Mouse (Mus musculus): Measurements from ENCODE around the gene Keap1. TPM values are rescaled to one million over a fixed set of nuclear protein-coding genes. Genes with fewer than 3 reads are reported as not detected.
A peak's percentile ranks its signal among the peaks of the same experiment; 100 is the strongest.
"Not testable (repeated sequence)": the region's sequence is repeated elsewhere in the genome, so short reads cannot be mapped to it uniquely, and the experiment has no call there.

Gene Keap1
- polyA plus RNA-seq, 1 experiment from 2014 or later = 65.2 TPM

DNA sequence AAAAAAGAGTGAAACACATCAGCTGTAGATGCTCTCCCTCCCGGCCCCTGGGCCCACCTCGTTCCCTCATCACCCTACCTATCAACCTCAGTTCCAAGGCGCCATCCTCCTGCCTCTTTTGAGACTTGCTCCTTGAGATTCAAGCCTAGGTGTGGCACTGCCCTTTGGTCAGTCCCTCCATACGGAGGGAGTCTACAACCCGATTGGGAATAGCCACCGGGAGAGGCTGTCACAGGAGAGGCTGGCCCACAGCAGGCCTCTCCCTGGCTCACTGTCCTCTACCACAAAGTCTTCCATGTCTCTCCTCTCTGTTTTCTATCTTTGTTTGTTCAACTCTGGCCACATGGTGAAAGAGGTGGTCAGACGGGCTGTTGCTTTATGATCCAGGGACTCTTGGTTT lies 27.5 kb downstream of the Keap1 start:
- no peaks in the 10 kb centered on the region for H3K9me3 ChIP-seq
- no peak overlapping the region for H3K4me2 ChIP-seq
- ATAC-seq (ENCODE audit: insufficient number of reproducible peaks, insufficient read depth, low FRiP score, low TSS enrichment, low read depth) = no peak
- H3K9ac ChIP-seq (replicated peaks) = no peak overlapping the region
- 79% methylated on average over 7 of the region's 7 CpGs for WGBS
- H3K36me3 ChIP-seq = no peaks in the 10 kb centered on the region; the same call in 1 of the 2 replicates
- no peak overlapping the region for H3K4me3 ChIP-seq (replicated peaks)
- no peaks in the 10 kb centered on the region; the same call in 1 of the 2 replicates for H3K27me3 ChIP-seq
- H3K4me1 ChIP-seq (replicated peaks) = 0 out of 2 replicates have a peak, but pooled peaks cover 2% of the 10 kb centered on the region
- no peak overlapping the region for H3K27ac ChIP-seq

DNA sequence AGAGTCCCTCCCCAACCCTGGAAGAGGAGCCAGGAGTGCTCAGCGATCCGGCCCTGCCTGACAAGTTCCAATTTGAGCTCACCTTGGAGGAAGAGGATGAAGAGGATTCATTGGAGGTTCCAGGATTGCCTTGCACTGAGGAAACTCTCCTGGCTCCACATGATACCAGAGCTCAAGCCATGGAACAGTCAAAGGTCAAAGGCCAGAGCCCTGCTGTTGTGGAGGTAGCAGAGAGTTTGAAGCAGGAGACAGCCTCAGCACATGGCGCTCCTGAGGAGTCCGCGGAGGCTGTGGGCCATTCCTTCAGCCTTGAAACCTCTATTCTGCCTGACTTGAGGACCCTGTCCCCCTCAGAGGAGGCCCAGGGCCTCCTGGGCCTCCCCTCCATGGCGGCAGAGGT lies 28.3 kb downstream of the Keap1 start:
- no peaks in the 10 kb centered on the region; the same call in 1 of the 2 replicates for H3K36me3 ChIP-seq
- no peak overlapping the region for H3K4me3 ChIP-seq (replicated peaks)
- H3K9me3 ChIP-seq = no peaks in the 10 kb centered on the region
- no peak overlapping the region for H3K4me2 ChIP-seq
- no peak overlapping the region for H3K9ac ChIP-seq (replicated peaks)
- H3K27ac ChIP-seq = no peak overlapping the region
- no peak for ATAC-seq (ENCODE audit: insufficient number of reproducible peaks, insufficient read depth, low FRiP score, low TSS enrichment, low read depth)
- no peaks in the 10 kb centered on the region for H3K27me3 ChIP-seq
- WGBS = 78% methylated on average over 6 of the region's 6 CpGs
- H3K4me1 ChIP-seq (replicated peaks) = 0 out of 2 replicates have a peak, but pooled peaks cover 2% of the 10 kb centered on the region

DNA sequence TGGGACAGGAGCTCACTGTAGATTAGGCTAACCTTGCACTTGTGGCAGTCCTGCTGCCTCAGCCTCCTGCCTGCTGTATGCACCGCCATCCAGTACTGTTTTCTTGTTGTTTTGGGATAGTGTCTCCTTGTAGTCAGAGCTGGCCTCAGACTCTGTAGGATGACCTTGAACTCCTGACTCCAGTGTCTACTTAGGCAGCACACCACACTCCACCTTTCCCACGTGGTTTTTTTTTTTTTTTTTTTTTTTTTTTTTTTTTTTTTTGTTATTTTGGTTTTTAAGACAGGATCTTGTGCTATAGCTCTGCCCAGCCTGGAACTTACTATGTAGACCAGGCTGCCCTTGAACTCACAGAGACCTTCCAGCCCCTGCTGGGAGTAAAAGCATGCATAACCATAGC lies 30.5 kb downstream of the Keap1 start:
- Histone ChIP-seq H3K9ac (replicated peaks) (no peak overlapping the region), H3K27me3 (no peaks in the 10 kb centered on the region), H3K27ac (no peak overlapping the region), H3K4me1 (replicated peaks) (peaks cover 12% of the 10 kb centered on the region; the same call in 1 of the 2 replicates), H3K9me3 (no peaks in the 10 kb centered on the region), H3K4me2 (no peak overlapping the region), H3K4me3 (replicated peaks) (no peak overlapping the region), H3K36me3 (no peaks in the 10 kb centered on the region; the same call in 1 of the 2 replicates)
- no peak for ATAC-seq (ENCODE audit: insufficient number of reproducible peaks, insufficient read depth, low FRiP score, low TSS enrichment, low read depth)
- 64% methylated on average over 2 of the region's 2 CpGs for WGBS

DNA sequence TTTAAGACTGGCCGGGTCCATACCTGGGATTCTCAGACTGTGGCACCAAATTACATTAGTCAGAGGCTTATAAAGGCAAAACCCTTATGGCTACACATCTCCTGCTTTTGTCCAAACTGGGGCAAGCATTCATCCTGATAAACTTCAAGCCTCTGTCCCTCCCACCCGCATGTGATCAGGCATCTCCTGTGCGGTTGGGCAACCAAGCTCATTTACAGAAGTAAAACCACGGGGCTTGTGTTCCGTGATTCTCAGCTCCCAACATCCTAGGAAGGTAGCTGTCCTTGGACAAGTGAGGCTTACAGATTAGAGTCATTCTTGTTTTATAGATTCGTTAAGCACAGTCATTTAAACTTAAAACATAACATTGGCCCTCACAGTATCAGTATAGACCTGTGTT lies 32.3 kb downstream of the Keap1 start:
- Histone ChIP-seq H3K27me3 (no peaks in the 10 kb centered on the region), H3K9me3 (no peaks in the 10 kb centered on the region), H3K36me3 (no peaks in the 10 kb centered on the region; the same call in 1 of the 2 replicates), H3K27ac (no peak overlapping the region), H3K4me3 (replicated peaks) (no peak overlapping the region), H3K4me1 (replicated peaks) (peaks cover 10% of the 10 kb centered on the region; the same call in 1 of the 2 replicates), H3K9ac (replicated peaks) (no peak overlapping the region), H3K4me2 (no peak overlapping the region)
- ATAC-seq (ENCODE audit: insufficient number of reproducible peaks, insufficient read depth, low FRiP score, low TSS enrichment, low read depth) = no peak
- 89% methylated on average over 6 of the region's 6 CpGs for WGBS

DNA sequence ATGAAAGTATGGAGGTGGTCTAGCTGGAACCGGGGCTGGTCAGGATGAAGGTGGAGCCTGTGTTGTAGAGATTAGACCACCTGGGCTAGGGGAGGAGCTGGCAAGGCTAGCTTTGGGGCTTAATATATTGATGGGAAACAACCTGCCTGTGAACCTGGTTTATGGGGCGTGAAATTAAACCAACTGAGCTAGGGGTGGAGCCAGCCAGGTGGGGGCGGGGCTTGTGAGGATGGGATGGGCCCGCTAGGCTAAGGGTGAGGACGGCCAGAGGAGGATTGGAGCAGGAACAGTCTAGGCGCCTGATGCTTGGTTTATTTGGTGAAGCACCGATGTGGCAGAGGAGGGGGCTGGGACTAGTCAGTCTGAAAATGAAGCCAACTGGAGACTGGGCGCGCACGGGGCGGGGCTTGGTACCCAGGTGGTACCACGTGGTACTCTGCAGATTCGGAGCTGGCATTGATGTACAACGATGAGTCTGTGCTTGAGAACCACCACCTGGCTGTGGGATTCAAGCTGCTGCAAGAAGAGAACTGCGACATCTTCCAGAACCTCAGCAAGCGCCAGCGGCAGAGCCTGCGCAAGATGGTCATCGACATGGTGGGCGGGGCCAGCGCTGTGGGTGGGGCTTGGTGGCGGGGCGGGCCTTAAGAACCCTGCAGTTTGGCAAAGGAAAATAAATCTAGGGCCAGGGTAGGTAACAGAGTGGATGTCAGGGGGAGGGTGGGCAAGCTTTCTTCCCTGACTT lies 34.5 kb downstream of the Keap1 start:
- peak overlapping the region; percentile 42 for H3K4me3 ChIP-seq (replicated peaks)
- 5% methylated on average over 23 of the region's 23 CpGs for WGBS
- peaks cover 10% of the 10 kb centered on the region; the same call in 1 of the 2 replicates for H3K4me1 ChIP-seq (replicated peaks)
- peak; percentile 54 for ATAC-seq (ENCODE audit: insufficient number of reproducible peaks, insufficient read depth, low FRiP score, low TSS enrichment, low read depth)
- no peaks in the 10 kb centered on the region for H3K27me3 ChIP-seq
- H3K9me3 ChIP-seq = no peaks in the 10 kb centered on the region
- peak overlapping the region; percentile 35 for H3K9ac ChIP-seq (replicated peaks)
- no peaks in the 10 kb centered on the region for H3K36me3 ChIP-seq
- H3K4me2 ChIP-seq = peak overlapping the region; percentile 59
- no peak overlapping the region for H3K27ac ChIP-seq

DNA sequence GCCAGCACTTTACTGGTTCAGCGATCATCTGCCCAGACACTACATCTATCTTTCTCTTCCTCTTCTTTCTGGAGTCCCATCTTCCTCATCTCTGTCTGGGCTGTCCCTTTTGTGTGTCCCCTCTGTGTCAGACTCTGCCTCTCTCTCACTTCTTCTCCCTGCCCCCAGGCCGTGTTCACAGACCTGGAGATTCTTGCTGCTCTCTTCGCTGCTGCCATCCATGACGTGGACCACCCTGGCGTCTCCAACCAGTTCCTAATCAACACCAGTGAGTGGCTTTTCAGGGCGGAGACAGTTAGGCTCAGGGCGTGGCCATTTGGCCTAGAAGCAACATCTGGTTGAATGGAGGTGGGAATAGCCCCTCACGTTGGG lies 35.0 kb downstream of the Keap1 start:
- no peaks in the 10 kb centered on the region for H3K27me3 ChIP-seq
- peak; percentile 23; the same call in 1 of the 2 replicates for ATAC-seq (ENCODE audit: insufficient number of reproducible peaks, insufficient read depth, low FRiP score, low TSS enrichment, low read depth)
- no peaks in the 10 kb centered on the region for H3K36me3 ChIP-seq
- H3K4me3 ChIP-seq (replicated peaks) = no peak overlapping the region
- no peaks in the 10 kb centered on the region for H3K9me3 ChIP-seq
- WGBS = 18% methylated on average over 8 of the region's 8 CpGs
- H3K27ac ChIP-seq = no peak overlapping the region
- H3K9ac ChIP-seq (replicated peaks) = no peak overlapping the region
- peaks cover 10% of the 10 kb centered on the region; the same call in 1 of the 2 replicates for H3K4me1 ChIP-seq (replicated peaks)
- H3K4me2 ChIP-seq = peak overlapping the region; percentile 59

DNA sequence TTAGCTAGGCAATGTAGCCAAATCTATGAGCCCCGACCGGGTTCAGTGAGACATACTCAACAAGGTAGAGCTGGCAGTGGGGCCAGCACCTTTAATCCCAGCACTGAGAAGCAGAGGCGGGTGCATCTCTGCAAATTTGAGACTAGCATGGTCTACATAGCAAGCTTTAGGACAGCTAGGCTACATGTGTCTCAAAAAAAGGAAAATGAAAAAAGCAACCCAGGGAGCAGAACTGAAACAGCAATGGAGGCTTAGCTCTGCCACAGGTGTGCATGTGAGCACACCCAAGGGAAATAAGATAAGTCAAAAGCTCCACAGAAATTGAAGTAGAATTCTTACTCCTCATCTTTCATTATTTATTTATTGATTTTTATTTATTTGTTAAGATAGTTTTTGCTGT lies 40.2 kb downstream of the Keap1 start:
- Histone ChIP-seq H3K27ac (no peak overlapping the region), H3K4me2 (no peak overlapping the region), H3K9ac (replicated peaks) (no peak overlapping the region), H3K4me3 (replicated peaks) (no peak overlapping the region), H3K36me3 (no peaks in the 10 kb centered on the region), H3K9me3 (no peaks in the 10 kb centered on the region), H3K27me3 (no peaks in the 10 kb centered on the region), H3K4me1 (replicated peaks) (peaks cover 33% of the 10 kb centered on the region)
- 93% methylated on average over 3 of the region's 3 CpGs for WGBS
- ATAC-seq (ENCODE audit: insufficient number of reproducible peaks, insufficient read depth, low FRiP score, low TSS enrichment, low read depth) = no peak

DNA sequence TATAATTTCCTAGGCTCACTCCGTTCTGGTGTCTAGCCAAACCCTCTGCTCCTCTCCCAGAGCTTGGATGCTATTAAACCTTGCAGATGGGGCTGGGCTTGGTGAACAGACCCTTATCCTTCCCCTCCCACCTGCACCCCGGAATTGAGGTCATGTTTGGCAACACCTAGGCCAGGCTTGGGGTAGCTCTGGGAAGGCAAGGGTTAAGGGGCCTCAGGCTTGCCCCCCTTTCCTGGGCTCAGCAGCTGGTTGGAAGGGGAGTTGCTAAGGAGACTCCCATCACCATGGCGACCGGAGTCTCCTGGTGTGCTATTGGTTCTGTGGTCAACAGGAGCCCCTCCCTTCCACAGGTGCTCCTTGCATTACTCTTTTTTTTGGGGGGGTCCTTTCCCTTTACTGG lies 41.2 kb downstream of the Keap1 start:
- Histone ChIP-seq H3K36me3 (no peaks in the 10 kb centered on the region), H3K27ac (no peak overlapping the region), H3K4me2 (peak overlapping the region; percentile 54), H3K4me3 (replicated peaks) (peak overlapping the region; percentile 33; the same call in 1 of the 2 replicates), H3K9me3 (no peaks in the 10 kb centered on the region), H3K4me1 (replicated peaks) (peaks cover 33% of the 10 kb centered on the region), H3K9ac (replicated peaks) (no peak overlapping the region), H3K27me3 (no peaks in the 10 kb centered on the region)
- no peak for ATAC-seq (ENCODE audit: insufficient number of reproducible peaks, insufficient read depth, low FRiP score, low TSS enrichment, low read depth)
- WGBS = 23% methylated on average over 4 of the region's 4 CpGs

DNA sequence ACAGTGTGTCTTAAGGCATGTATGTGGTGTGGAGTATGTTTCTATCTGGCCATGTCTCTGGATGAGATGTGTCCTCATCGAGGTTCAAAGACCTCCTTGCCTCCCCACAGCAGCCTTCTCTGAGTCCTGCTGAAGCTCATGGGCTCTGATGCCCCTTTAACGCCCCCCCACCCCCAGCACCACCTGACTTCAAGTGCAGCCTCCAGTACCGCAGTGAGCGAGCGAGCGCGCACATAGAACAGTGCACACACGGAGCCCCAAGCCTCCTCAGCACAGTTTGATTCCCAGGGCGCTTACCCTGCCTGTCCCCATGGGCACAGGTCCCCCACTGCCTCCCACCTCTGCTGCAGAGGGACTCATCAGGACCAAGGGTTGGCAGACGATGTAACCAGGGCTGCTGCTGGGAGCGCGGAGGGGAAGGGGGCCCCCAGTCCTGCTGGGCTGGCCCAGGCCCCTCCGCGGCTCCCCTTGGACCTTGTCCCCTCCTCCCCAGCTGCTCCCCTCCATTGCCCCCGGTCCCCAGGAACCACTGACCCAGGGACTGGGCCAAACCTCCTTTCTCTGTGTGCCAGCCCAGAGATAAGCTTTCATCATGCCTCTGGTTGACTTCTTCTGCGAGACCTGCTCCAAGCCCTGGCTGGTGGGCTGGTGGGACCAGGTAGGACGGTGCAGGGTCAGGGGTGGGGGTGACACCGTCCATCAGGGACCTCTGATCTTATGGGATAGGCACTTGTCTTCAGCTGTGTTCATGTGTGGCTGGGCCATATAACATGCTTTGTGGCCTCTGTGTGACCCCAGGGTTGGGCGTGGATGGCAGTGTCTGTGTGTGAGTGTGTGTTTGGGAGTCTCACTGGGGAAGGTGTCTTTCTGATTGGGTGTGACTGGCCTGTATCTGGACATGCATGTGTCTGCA lies 42.4 kb downstream of the Keap1 start:
- Histone ChIP-seq H3K4me3 (replicated peaks) (peak overlapping the region; percentile 33), H3K36me3 (no peaks in the 10 kb centered on the region), H3K9ac (replicated peaks) (peak overlapping the region; percentile 52; the same call in 1 of the 2 replicates), H3K4me2 (peak overlapping the region; percentile 54), H3K9me3 (no peaks in the 10 kb centered on the region), H3K27ac (no peak overlapping the region), H3K4me1 (replicated peaks) (peaks cover 33% of the 10 kb centered on the region), H3K27me3 (no peaks in the 10 kb centered on the region)
- ATAC-seq (ENCODE audit: insufficient number of reproducible peaks, insufficient read depth, low FRiP score, low TSS enrichment, low read depth) = 0 out of 2 replicates have a peak, but pooled peaks have one; percentile 24
- WGBS = 31% methylated on average over 19 of the region's 19 CpGs

DNA sequence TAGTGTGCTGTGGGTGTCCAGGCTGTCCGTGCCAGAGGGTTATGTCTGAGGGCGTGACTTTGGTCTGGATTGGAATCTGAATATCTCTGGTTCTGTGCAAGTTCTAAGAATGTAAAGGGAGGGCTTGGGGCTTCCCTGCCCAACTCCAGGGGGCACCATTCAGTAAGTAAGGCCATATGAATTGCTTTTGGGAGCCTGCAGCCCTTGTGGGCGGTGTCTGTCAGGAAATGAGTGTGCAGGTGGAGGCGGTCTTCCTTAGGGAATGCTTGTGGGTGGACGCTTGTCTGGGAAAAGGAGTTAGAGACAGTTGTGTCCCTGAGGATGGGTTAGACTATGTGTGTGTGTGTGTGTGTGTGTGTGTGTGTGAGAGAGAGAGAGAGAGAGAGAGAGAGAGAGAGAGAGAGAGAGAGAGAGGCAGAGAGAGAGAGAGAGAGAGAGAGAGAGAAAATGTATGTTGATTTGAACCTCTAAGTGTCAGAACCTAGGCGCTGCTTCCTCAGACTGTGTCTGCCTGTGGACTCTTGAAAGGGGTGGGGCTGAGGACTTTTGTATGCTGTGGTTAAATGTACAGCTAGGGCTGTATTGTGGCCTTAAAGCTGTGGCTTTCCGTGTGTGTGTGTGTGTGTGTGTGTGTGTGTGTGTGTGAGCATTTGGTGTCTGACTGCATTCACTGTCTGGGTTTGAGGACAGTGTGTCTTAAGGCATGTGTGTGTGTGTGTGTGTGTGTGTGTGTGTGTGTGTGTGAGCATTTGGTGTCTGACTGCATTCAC lies 43.2 kb downstream of the Keap1 start:
- 64% methylated on average over 7 of the region's 7 CpGs for WGBS
- not testable (repeated sequence) for ATAC-seq (ENCODE audit: insufficient number of reproducible peaks, insufficient read depth, low FRiP score, low TSS enrichment, low read depth); H3K9me3 ChIP-seq

More for the DNA sequence above, 43.2 kb downstream of the Keap1 start:
- H3K27me3 ChIP-seq; H3K9ac ChIP-seq (replicated peaks); H3K4me2 ChIP-seq; H3K27ac ChIP-seq; H3K36me3 ChIP-seq; H3K4me3 ChIP-seq (replicated peaks): not testable (repeated sequence)
- H3K4me1 ChIP-seq (replicated peaks) = peaks cover 33% of the 10 kb centered on the region
